Mouse (Mus musculus): ENCODE data around the gene Myt1. TPM values are rescaled to one million over a fixed set of nuclear protein-coding genes. Genes with fewer than 3 reads are reported as not detected.

Gene Myt1
- total and polyA plus RNA-seq, 3 experiments: not detected

- TF ChIP-seq POLR2A (IDR thresholded peaks at IDR 0.05; ENCODE audit: control insufficient read depth in 1 of 2, insufficient read depth in 1 of 2, low read depth in 1 of 2, low read length in 2 of 2, poor library complexity in 1 of 2) (no peak), MAZ (IDR thresholded peaks at IDR 0.05; ENCODE audit: low read depth, low read length) (no peak), POLR2AphosphoS2 (IDR thresholded peaks at IDR 0.05; ENCODE audit: low read length) (no peak)
- Histone ChIP-seq H3K27me3 (ENCODE audit: control insufficient read depth in 1 of 2, insufficient read depth in 2 of 2, low read length in 2 of 2) (peaks cover 0 to 1% of the 10 kb centered on the region in 2 experiments; a peak in 1 of 4 replicates), H3K79me2 (ENCODE audit: control insufficient read depth, insufficient read depth, low read length, poor library complexity) (no peaks in the 10 kb centered on the region), H3K36me3 (ENCODE audit: control insufficient read depth in 1 of 2, insufficient read depth in 2 of 2, low read length in 2 of 2) (peaks cover 0 to 6% of the 10 kb centered on the region in 2 experiments; a peak in 2 of 4 replicates), H3K4me3 (ENCODE audit: control insufficient read depth in 1 of 2, insufficient read depth in 1 of 2, low read depth in 2 of 2, low read length in 2 of 2) (no peak overlapping the region), H3K4me1 (ENCODE audit: control insufficient read depth in 1 of 2, insufficient read depth in 2 of 2, low read length in 2 of 2) (peaks cover 0 to 7% of the 10 kb centered on the region in 2 experiments; a peak in 2 of 4 replicates), H3K9ac (ENCODE audit: control insufficient read depth, low read depth, low read length, poor library complexity, severe bottlenecking) (no peak overlapping the region), H3K9me3 (replicated peaks; ENCODE audit: insufficient read depth, low read length) (no peaks in the 10 kb centered on the region), H3K27ac (ENCODE audit: control insufficient read depth, low read depth, low read length) (no peak overlapping the region)
- DNase-seq (ENCODE audit: low read depth, low spot score): no peak
Measured at GRCm38 (mm10) chr2:181730051-181730450, 33.1 kb upstream of the Myt1 start.

- no peaks in the 10 kb centered on the region for H3K9me3 ChIP-seq (replicated peaks; ENCODE audit: insufficient read depth, low read length)
- no peaks in the 10 kb centered on the region for H3K4me1 ChIP-seq (ENCODE audit: control insufficient read depth in 1 of 2, insufficient read depth in 2 of 2, low read length in 2 of 2)
- H3K27ac ChIP-seq (ENCODE audit: control insufficient read depth, low read depth, low read length): no peak overlapping the region
- no peak overlapping the region for H3K9ac ChIP-seq (ENCODE audit: control insufficient read depth, low read depth, low read length, poor library complexity, severe bottlenecking)
- DNase-seq (ENCODE audit: low read depth, low spot score): no peak
- no peaks in the 10 kb centered on the region for H3K79me2 ChIP-seq (ENCODE audit: control insufficient read depth, insufficient read depth, low read length, poor library complexity)
- H3K36me3 ChIP-seq (ENCODE audit: control insufficient read depth in 1 of 2, insufficient read depth in 2 of 2, low read length in 2 of 2): no peaks in the 10 kb centered on the region
- no peak for TF ChIP-seq TAL1 (IDR thresholded peaks at IDR 0.05; ENCODE audit: low read length)
- no peak for TF ChIP-seq ZC3H11A (IDR thresholded peaks at IDR 0.05; ENCODE audit: low read depth, low read length)
- TF ChIP-seq GABPA (IDR thresholded peaks at IDR 0.05; ENCODE audit: low read depth, low read length): no peak
- TF ChIP-seq POLR2AphosphoS2 (IDR thresholded peaks at IDR 0.05; ENCODE audit: low read length): no peak
- no peak for TF ChIP-seq MYB (IDR thresholded peaks at IDR 0.05; ENCODE audit: low read depth, low read length)
- no peak for TF ChIP-seq KAT2A (conservative IDR thresholded peaks at IDR 0.05; ENCODE audit: low read depth, low read length)
- TF ChIP-seq CHD1 (IDR thresholded peaks at IDR 0.05; ENCODE audit: low read depth, low read length): no peak
- TF ChIP-seq CTCF (IDR thresholded peaks at IDR 0.05 in 2 of 3, conservative IDR thresholded peaks at IDR 0.05 in 1 of 3; ENCODE audit: control insufficient read depth in 1 of 3, insufficient read depth in 1 of 3, low read depth in 2 of 3, low read length in 3 of 3, poor library complexity in 1 of 3, severe bottlenecking in 1 of 3): no peak
- TF ChIP-seq MAFK (IDR thresholded peaks at IDR 0.05; ENCODE audit: borderline replicate concordance, low read depth, low read length): no peak
- TF ChIP-seq MEF2A (IDR thresholded peaks at IDR 0.05; ENCODE audit: extremely low read depth, insufficient replicate concordance, low read depth, low read length, poor library complexity, severe bottlenecking): no peak
- no peak for TF ChIP-seq NELFE (IDR thresholded peaks at IDR 0.05; ENCODE audit: low read depth, low read length)
- no peak for TF ChIP-seq TBP (IDR thresholded peaks at IDR 0.05; ENCODE audit: low read depth, low read length)
- no peak for TF ChIP-seq ZKSCAN1 (IDR thresholded peaks at IDR 0.05; ENCODE audit: low read depth, low read length)
- no peak for TF ChIP-seq NRF1 (IDR thresholded peaks at IDR 0.05; ENCODE audit: insufficient read depth, low read depth, low read length, poor library complexity, severe bottlenecking)
- TF ChIP-seq POLR2AphosphoS5 (IDR thresholded peaks at IDR 0.05; ENCODE audit: borderline replicate concordance, low read depth, low read length): no peak
- TF ChIP-seq RAD21 (IDR thresholded peaks at IDR 0.05; ENCODE audit: low read depth, low read length): no peak
- TF ChIP-seq CHD2 (IDR thresholded peaks at IDR 0.05; ENCODE audit: low read length): no peak
- TF ChIP-seq E2F4 (IDR thresholded peaks at IDR 0.05; ENCODE audit: borderline replicate concordance, low read depth, low read length): no peak
- no peak for TF ChIP-seq TCF12 (IDR thresholded peaks at IDR 0.05; ENCODE audit: low read depth, low read length)
- no peak overlapping the region for H3K4me3 ChIP-seq (ENCODE audit: control insufficient read depth in 1 of 2, insufficient read depth in 1 of 2, low read depth in 2 of 2, low read length in 2 of 2)
- H3K27me3 ChIP-seq (ENCODE audit: control insufficient read depth in 1 of 2, insufficient read depth in 2 of 2, low read length in 2 of 2): peaks cover 1 to 2% of the 10 kb centered on the region in 2 experiments; a peak in 3 of 4 replicates
Measured at GRCm38 (mm10) chr2:181752626-181753025, 10.5 kb upstream of the Myt1 start.
